Mouse (Mus musculus) kidney, embryonic 14.5 days (tissue): Measurements from ENCODE around the gene Dok5. TPM values are rescaled to one million over a fixed set of nuclear protein-coding genes. Genes with fewer than 3 reads are reported as not detected.

Experiments
- ATAC-seq: fragments of 200-750 bp; cut with Nextera tagmentation; 2 replicates; pipeline ENCODE4 v1.8.0; 2017; ENCODE audit warnings: moderate number of reproducible peaks, mild to moderate bottlenecking, moderate TSS enrichment, moderate library complexity; ENCODE audit not compliant: low FRiP score, low TSS enrichment
- H3K27ac ChIP-seq: fragments of 300-500 bp; sonication (generic); 2 replicates; pipeline ENCODE4 v1.5.1; 2014; ENCODE audit warnings: low read depth, mild to moderate bottlenecking, low read length, moderate library complexity, mixed read lengths
- H3K27me3 ChIP-seq: fragments of 300-500 bp; sonication (generic); 2 replicates; pipeline ENCODE4 v1.6.1; 2014; ENCODE audit warnings: mild to moderate bottlenecking, low read length; ENCODE audit not compliant: control insufficient read depth, insufficient read depth
- H3K36me3 ChIP-seq: fragments of 300-500 bp; sonication (generic); 2 replicates; pipeline ENCODE4 v1.6.1; 2014; ENCODE audit warnings: low read length, mixed read lengths; ENCODE audit not compliant: control insufficient read depth, insufficient read depth
- H3K4me1 ChIP-seq: fragments of 300-500 bp; sonication (generic); 2 replicates; pipeline ENCODE4 v1.6.1; 2014; ENCODE audit warnings: low read length, mixed read lengths; ENCODE audit not compliant: control insufficient read depth, insufficient read depth
- H3K4me2 ChIP-seq: fragments of 300-500 bp; sonication (generic); replicated peaks from 2 replicates; pipeline ENCODE4 v1.6.1; 2014; ENCODE audit warnings: low read depth, mild to moderate bottlenecking, low read length
- H3K4me3 ChIP-seq: fragments of 300-500 bp; sonication (generic); 2 replicates; pipeline ENCODE4 v1.5.1; 2014; ENCODE audit warnings: mild to moderate bottlenecking, low read length
- H3K9ac ChIP-seq: fragments of 300-500 bp; sonication (generic); 2 replicates; pipeline ENCODE4 v1.6.1; 2014; ENCODE audit warnings: low read depth, mild to moderate bottlenecking, low read length, moderate library complexity
- H3K9me3 ChIP-seq: fragments of 300-500 bp; sonication (generic); 2 replicates; pipeline ENCODE4 v1.6.1; 2016; ENCODE audit warnings: low read length; ENCODE audit not compliant: control insufficient read depth
- WGBS: fragments of 180-500 bp; shearing (Covaris S2); extraction: QIAGEN DNeasy Blood & Tissue Kit; methylation state at CpG from one replicate; pipeline ENCODE4 v1.1.7; 2014; 5-methylcytosine and 5-hydroxymethylcytosine counted together
- polyA plus RNA-seq: library from polyadenylated mRNA; unstranded; fragments of >200 nt; fragmentation: Nextera tagmentation; extraction: Ambion mirVana; gene quantifications from 2 replicates; pipeline ENCODE4 v1.2.1, GENCODE M21; 2014

Dok5 gene
- polyA plus RNA-seq, 1 experiment from 2014 or later, result 0.85 TPM

DNA sequence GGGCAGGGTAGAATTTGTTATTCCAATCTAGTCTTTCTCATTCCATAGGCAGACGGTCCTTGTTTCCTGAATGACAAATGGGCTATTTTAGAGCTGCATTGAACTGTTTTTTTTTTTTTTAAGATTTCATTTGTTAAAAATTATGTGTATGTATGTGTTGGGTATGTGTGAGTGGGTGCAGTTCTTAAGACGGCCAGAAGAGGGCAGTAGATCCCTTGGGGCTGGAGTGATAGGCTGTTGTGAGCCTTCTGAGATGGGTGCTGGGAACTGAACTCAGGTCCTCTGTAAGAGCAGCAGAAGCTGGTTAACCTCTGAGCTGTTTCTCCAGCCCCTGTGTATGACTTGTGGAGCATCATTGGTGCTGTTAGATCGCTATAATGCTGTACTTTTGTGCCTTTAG is 63.6 kb downstream of the Dok5 start:
- WGBS, result 85% methylated on average over 3 of the region's 3 CpGs
- no peak overlapping the region for H3K9ac ChIP-seq
- no peaks in the 10 kb centered on the region for H3K36me3 ChIP-seq
- no peak overlapping the region for H3K4me2 ChIP-seq
- H3K9me3 ChIP-seq, result peaks cover 6% of the 10 kb centered on the region; the same call in 1 of the 2 replicates
- no peak overlapping the region for H3K4me3 ChIP-seq
- no peaks in the 10 kb centered on the region for H3K27me3 ChIP-seq
- H3K27ac ChIP-seq, result no peak overlapping the region
- ATAC-seq, result no peak
- no peaks in the 10 kb centered on the region for H3K4me1 ChIP-seq

DNA sequence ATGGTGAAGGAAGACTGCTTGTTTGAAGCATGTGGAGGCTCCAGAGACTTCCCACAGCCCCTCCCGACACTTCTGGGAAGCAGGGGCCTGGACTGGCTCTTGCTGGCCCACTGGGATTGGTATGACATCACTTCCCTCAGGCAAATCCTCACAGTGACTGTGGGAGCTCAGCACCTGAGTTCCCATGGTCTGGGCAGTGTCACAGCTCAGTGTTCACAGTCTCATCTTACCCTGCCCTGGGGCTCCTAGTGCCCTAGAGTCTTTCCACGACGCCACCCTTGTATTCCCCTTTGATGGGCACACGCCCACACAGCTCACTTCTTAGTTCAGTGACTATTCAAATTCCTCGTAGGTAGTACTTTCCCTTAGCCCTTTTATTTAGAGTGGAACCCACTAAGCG is 71.4 kb downstream of the Dok5 start:
- peak; percentile 62; the same call in 1 of the 2 replicates for ATAC-seq

DNA sequence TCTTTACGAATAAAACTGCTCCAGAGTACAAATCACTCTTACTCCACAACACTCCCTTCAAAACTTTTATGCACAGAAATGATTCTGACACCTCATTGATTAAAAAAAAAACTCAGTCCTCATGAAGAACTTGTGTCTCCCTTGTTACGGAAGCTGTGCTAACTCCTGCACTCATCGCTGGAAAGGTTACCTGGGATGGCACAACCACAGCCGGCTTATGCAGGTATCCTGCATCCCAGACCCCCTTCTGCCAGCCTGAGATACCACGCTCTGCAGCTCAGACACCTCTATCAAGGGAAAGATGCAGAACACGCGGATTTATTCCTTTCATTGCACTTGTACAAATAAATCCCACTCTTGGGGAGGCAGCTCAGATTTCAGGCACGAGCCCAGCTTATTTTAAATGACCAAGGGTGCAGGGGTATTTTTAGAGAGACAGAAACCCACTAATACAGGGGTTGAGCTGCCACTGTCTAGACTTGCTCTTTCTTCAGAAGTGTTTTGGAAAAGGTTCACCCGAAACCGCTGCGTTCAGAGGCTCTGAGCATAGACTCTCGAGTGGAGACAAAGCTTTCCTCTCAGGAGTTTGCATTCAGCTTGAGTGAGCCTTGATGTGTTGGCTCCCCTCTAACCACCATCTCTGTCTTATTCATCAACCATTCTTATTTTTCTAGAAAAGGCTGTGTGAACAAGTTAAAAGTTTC is 76.1 kb downstream of the Dok5 start:
- Histone ChIP-seq H3K27ac (no peak overlapping the region), H3K27me3 (no peaks in the 10 kb centered on the region), H3K9ac (no peak overlapping the region), H3K4me3 (no peak overlapping the region), H3K9me3 (no peaks in the 10 kb centered on the region), H3K4me1 (0 out of 2 replicates have a peak, but pooled peaks cover 2% of the 10 kb centered on the region), H3K36me3 (no peaks in the 10 kb centered on the region), H3K4me2 (no peak overlapping the region)
- no peak for ATAC-seq
- 52% methylated on average over 12 of the region's 12 CpGs for WGBS

More for the DNA sequence above, 71.4 kb downstream of the Dok5 start:
- no peaks in the 10 kb centered on the region for H3K36me3 ChIP-seq
- WGBS, result 37% methylated on average over 6 of the region's 6 CpGs
- 0 out of 2 replicates have a peak, but pooled peaks cover 2% of the 10 kb centered on the region for H3K4me1 ChIP-seq
- H3K4me2 ChIP-seq, result no peak overlapping the region
- H3K4me3 ChIP-seq, result no peak overlapping the region
- no peak overlapping the region for H3K9ac ChIP-seq
- H3K27ac ChIP-seq, result no peak overlapping the region
- peaks cover 11% of the 10 kb centered on the region; the same call in 1 of the 2 replicates for H3K9me3 ChIP-seq
- H3K27me3 ChIP-seq, result no peaks in the 10 kb centered on the region

DNA sequence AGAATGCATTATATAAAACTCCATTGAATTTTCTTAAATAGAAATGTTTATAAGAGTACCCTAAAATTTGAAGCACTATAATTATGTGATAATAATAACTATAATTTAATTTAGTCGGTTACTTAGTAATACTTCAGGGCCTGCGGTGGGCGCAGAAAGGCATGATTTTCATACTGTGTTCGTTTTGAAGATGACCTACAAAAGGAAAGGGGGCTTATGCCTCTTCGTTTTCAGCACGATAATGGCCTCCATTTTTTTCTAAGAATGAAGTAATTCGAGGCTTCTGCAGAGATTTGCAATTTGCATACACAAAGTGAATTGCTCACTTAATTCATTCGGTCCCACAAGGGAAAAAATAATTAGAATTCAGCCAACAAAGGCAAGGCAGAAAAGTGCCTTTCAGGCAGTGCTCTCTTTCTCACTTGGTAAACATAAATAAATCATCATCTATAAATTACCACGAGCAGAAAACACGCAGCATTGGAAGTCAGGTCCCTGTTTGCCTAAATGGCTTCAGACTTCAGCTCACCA is 76.7 kb downstream of the Dok5 start:
- H3K4me3 ChIP-seq, result no peak overlapping the region
- no peak overlapping the region for H3K9ac ChIP-seq
- H3K4me1 ChIP-seq, result 0 out of 2 replicates have a peak, but pooled peaks cover 2% of the 10 kb centered on the region
- WGBS, result 52% methylated on average over 10 of the region's 10 CpGs
- no peaks in the 10 kb centered on the region for H3K36me3 ChIP-seq
- no peak overlapping the region for H3K27ac ChIP-seq
- H3K9me3 ChIP-seq, result no peaks in the 10 kb centered on the region
- ATAC-seq, result no peak
- H3K4me2 ChIP-seq, result no peak overlapping the region
- no peaks in the 10 kb centered on the region for H3K27me3 ChIP-seq

DNA sequence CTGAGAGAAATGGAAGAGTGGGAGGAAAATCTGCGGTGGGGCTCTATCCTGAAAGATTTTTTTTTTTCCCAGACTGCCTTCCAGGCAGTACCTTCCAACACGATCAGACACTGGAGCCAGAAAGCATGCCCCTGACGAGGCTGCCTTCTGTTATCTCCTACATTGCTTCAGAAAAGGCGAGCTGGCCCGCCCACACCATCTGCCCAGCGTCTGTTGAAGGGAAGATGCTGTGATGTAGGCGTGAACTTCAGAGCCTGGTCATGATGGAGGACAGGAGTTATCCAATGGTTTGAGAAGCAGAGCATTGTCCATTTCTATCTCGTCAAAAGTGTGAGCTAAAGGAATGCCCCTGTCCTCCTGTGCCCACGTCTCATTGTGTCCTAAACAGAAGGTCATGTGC is 79.7 kb downstream of the Dok5 start:
- no peak overlapping the region for H3K27ac ChIP-seq
- H3K27me3 ChIP-seq, result no peaks in the 10 kb centered on the region
- WGBS, result 77% methylated on average over 9 of the region's 9 CpGs
- H3K4me1 ChIP-seq, result no peaks in the 10 kb centered on the region
- no peak overlapping the region for H3K9ac ChIP-seq
- H3K36me3 ChIP-seq, result no peaks in the 10 kb centered on the region
- H3K4me2 ChIP-seq, result no peak overlapping the region
- no peaks in the 10 kb centered on the region for H3K9me3 ChIP-seq
- H3K4me3 ChIP-seq, result no peak overlapping the region
- ATAC-seq, result no peak

DNA sequence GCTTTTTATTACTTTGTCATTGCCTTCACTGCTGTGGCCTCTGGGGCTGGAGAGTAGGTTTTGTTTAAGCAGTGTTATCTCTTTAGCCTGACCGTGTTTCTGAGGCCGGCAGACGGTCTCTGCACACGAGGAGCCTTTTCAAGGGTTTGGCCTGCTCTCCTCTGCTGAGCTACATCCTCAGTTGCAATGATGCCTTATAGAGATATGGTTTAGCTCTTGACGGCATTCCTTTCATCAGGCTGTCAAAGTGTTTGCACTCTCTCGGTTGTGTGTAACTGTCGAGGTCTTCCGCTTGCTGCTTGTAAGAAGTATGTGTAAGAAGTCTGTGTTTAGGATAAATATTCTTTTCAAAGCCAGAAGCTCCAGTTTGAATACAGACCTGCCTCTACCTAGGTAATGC is 84.7 kb downstream of the Dok5 start:
- Histone ChIP-seq H3K4me3 (no peak overlapping the region), H3K9me3 (peaks cover 14% of the 10 kb centered on the region), H3K27me3 (no peaks in the 10 kb centered on the region), H3K4me2 (no peak overlapping the region), H3K9ac (no peak overlapping the region), H3K4me1 (no peaks in the 10 kb centered on the region), H3K27ac (no peak overlapping the region), H3K36me3 (no peaks in the 10 kb centered on the region)
- no peak for ATAC-seq
- 66% methylated on average over 8 of the region's 8 CpGs for WGBS

DNA sequence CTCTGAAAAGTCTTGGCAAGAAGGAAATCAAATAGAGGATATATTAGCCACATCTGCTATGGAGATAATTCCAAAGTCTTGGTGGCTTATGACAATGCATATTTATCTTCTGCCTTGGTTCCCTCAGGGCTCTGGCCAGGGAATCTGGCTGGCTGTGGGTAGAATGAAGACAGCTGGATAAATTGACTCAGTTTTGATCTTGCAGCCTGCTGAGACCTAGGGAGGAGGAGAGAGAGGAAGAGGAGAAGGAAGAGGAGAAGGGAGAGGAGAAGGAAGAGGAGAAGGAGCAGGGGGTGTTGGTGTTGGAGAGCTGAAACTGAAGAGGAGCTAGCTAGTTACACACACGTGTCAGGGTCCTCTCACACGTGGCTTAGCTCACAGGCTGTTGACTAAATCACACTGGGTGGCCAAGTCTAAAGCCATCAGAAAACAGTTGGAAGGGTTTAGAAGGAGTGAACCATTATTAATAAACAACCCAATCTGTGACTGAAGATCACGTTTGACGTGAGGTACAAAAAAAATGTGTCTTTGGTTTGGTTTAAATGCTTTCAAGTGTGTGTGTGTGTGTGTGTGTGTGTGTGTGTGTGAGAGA is 85.6 kb downstream of the Dok5 start:
- no peak for ATAC-seq
- 69% methylated on average over 4 of the region's 4 CpGs for WGBS
- Histone ChIP-seq H3K27me3 (no peaks in the 10 kb centered on the region), H3K27ac (no peak overlapping the region), H3K4me3 (no peak overlapping the region), H3K4me1 (no peaks in the 10 kb centered on the region), H3K4me2 (no peak overlapping the region), H3K9me3 (peaks cover 14% of the 10 kb centered on the region), H3K9ac (no peak overlapping the region), H3K36me3 (no peaks in the 10 kb centered on the region)

DNA sequence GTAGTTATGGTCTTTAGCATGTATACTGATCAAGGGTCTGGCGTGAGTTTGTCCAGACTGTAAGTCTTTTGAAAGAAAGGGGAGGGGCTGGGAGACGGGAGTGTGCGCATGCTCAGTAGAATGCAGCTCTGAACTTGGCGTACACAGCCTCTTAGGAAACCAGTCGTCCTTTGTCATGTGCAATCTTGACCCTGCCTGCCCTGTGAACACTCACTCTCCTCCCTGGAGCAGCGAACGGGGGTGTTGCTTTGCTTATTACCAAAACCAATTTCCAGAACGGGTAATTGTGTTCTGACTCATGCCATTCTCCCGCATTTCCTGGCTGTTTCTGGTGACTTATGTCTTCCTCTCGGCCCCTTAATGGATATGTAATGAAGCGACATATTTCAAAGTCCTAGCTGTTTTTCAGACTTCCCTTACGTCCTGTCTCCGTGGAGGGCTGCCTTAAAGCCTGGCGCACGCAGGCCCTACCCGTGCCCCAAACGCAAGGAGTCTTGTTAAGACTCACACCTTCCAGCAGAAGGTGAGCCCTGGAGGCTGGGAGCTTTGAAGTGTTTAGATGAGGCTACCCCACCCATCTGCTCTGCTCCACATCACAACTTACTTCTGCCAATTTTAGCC is 95.3 kb downstream of the Dok5 start:
- no peaks in the 10 kb centered on the region for H3K27me3 ChIP-seq
- no peaks in the 10 kb centered on the region for H3K9me3 ChIP-seq
- H3K4me1 ChIP-seq, result peaks cover 6% of the 10 kb centered on the region; the same call in 1 of the 2 replicates
- H3K4me2 ChIP-seq, result peak overlapping the region; percentile 17
- H3K9ac ChIP-seq, result 0 out of 2 replicates have a peak overlapping the region, but pooled peaks have one; percentile 5
- ATAC-seq, result peak; percentile 68
- H3K4me3 ChIP-seq, result peak overlapping the region; percentile 9; the same call in 1 of the 2 replicates
- no peaks in the 10 kb centered on the region for H3K36me3 ChIP-seq
- WGBS, result 30% methylated on average over 17 of the region's 17 CpGs
- H3K27ac ChIP-seq, result 0 out of 2 replicates have a peak overlapping the region, but pooled peaks have one; percentile 47
